Comparison of ENCODE assay signal across 20 mouse cellular contexts in genomic region chr1:191947796-191948195, GRCm38 (mm10). TPM values are rescaled to one million over a fixed set of nuclear protein-coding genes. Genes with fewer than 3 reads are reported as not detected.
"Had no signal": no experiment of that assay in that cellular context is flagged by ENCODE, and none has a peak within 500 bp of the region (broad histone marks: within the 10 kb centered on the region; RNA-seq: fewer than 3 reads in every experiment).

No protein-coding gene starts in this region.

- H3K27me3 ChIP-seq: kidney, embryonic 15.5 days; liver, embryonic 13.5 days; midbrain, embryonic 12.5 days; neural tube, embryonic 13.5 days had no signal

- H3K27ac ChIP-seq: kidney, embryonic 15.5 days; left cerebral cortex, adult 2 months; liver, embryonic 13.5 days; midbrain, embryonic 12.5 days; neural tube, embryonic 13.5 days; stomach, postnatal 0 days had no signal

- H3K4me2 ChIP-seq: kidney, embryonic 15.5 days; liver, embryonic 13.5 days; midbrain, embryonic 12.5 days; neural tube, embryonic 13.5 days had no signal

- H3K9ac ChIP-seq: kidney, embryonic 15.5 days; liver, embryonic 13.5 days; midbrain, embryonic 12.5 days; neural tube, embryonic 13.5 days had no signal

- H3K36me3 ChIP-seq: kidney, embryonic 15.5 days; liver, embryonic 13.5 days; midbrain, embryonic 12.5 days; neural tube, embryonic 13.5 days had no signal

- H3K4me3 ChIP-seq: kidney, embryonic 15.5 days; left cerebral cortex, adult 2 months; liver, embryonic 13.5 days; midbrain, embryonic 12.5 days; myocyte; neural tube, embryonic 13.5 days had no signal

- H3K9me3 ChIP-seq: kidney, embryonic 15.5 days; liver, embryonic 13.5 days; midbrain, embryonic 12.5 days; neural tube, embryonic 13.5 days had no signal

- H3K4me1 ChIP-seq: kidney, embryonic 15.5 days; midbrain, embryonic 12.5 days; neural tube, embryonic 13.5 days had no signal

- ATAC-seq: midbrain, embryonic 16.5 days had no signal

- DNase-seq: kidney, adult 2 months; kidney, postnatal 10 days; kidney, postnatal 36 days; layer of hippocampus, postnatal 36 days; liver, embryonic 13.5 days; lung, adult 2 months; right cerebral cortex, adult 18-20 months; right cerebral cortex, postnatal 14 days; right cerebral cortex, postnatal 4 days; thymus, adult 2 months; thymus, postnatal 14 days; thymus, postnatal 4 days had no signal

RNA-seq across cellular contexts. Expression of gene Rd3, which starts 29.4 kb away (rescaled TPM):
- polyA plus RNA-seq: limb, embryonic 11.5 days; myocyte had no signal
